Mouse (Mus musculus) CH12F3 (cell line): Measurements from ENCODE around the gene Copg1.

Experiments used
- in situ Hi-C: fragments of 300-500 bp; cut with MboI; formaldehyde crosslinking; loops from 2 replicates; pipeline ENCODE4 v1.14.3; 2020; ENCODE audit warnings: low sequenced_read_pairs

Gene Copg1

DNA sequence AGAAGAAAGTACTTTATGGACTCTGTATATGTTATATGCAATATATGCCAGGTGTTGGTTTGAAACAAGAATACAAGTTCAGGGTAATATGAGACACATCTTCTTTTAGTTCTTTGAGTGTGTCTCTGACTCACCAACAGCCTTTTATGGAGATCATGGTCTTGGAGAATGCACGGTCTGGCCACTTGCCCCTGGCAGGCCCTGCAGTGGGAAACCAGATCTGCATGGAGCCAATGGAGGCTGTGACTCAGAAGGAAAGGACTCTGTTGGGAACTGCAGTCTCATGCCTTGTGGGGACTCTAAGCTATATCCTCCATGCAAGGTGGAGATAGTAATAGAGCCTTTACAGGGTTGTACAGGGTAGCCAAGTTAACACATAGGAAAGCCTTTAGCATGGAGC lies 12.5 kb upstream of the Copg1 start:
- in situ Hi-C loops, result no loop called here

DNA sequence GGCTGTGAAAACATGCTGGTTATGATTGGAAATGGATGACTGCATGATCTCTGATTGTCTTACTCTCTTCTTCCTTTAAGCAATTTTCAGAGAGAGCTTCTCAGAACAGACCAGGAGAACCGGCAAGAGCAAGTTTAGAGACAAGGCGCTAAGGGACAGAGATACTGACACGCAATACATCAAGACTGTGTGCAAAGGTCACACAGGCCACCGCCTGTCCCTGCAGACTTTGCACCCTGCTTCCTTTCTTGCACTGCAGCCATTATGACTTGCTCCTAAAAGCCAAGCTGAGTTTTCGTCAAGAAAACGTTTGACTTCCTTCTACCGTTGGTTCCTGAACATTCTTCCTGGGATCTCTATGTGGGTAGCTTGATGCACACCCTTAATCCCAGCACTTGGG lies 12.1 kb upstream of the Copg1 start:
- in situ Hi-C loops, result no loop called here

DNA sequence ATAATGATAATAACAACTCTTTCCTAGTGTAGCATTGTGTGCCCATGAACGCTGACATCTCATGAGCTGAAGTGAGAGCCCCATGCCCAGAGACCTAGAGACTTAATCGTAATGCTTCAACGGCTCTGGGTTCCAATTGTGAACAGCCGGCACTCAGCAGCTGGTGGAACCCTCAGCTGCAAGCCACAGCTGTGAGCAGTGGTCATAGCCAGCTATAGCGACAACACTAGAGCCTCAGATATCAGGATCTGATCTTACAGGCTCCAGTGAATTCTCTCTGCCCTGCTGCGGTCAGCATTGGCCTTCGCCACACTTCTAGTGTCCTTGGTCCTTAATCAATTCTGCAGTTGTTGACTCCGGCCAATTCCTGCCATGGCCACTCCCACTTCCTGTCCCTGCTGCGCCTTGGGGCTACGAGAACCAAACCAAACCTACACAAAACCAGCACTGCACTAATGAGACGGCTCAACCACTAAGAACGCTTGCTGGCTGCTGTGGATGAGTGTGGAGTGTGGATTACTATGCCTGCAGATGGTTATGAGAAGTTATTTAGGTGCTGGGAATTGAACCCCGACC lies 11.5 kb upstream of the Copg1 start:
- in situ Hi-C loops, result no loop called here

DNA sequence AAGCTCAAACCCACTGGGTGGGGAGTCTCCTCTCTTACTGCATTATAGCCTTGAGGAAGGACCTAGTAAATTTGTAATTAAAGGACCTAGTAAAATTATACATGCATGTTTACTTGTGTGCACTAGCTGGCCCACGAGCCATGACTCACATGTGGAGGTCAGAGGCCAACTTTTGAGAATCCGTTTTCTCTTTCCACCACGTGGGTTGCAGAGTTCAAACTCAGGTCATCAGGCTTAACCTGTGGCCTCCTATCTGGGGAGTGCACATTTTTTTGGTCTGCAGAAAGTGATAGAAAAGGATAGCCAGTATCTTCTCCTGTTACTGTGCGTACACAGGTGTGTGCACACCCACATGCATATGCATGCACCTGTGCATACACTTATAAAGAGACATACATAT lies 8.6 kb upstream of the Copg1 start:
- in situ Hi-C loops, result no loop called here

DNA sequence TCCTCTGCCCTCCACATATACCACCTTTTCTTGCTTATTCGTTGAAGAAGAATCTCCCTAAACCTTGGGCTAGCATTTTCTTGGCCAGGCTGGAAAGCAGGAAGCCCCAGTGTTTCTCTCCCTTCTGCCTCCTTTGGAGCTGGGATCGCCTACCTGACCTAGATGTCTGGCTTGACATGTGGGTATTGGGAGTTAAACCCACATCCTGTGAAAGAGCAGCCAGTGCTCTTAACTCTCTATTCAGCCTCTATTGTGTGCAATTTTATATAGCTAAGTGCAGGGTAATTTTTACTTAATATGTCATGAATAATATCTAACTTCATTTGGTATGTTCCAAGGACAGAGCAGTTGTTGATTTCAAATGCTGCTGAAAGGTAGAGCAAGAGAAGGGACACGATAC lies 8.0 kb upstream of the Copg1 start:
- in situ Hi-C loops, result no loop called here

DNA sequence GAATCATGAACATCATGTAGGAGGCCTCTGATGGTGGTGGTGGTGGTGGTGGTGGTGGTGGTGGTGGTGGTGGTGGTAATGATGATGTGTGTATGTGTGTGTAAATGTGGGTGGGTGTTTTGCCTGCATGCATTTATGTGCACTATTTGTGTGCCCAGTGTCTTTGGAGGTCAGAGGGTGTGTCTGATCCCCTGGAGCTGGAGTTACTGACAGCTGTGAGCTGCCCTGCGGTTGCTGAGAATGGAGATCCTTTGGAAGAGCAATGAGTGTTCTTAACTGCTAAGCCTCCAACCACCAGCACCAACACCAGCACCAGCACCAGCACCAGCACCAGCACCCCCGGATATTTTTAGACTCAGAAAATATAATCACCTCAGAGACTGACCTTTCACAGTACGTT lies 5.4 kb upstream of the Copg1 start:
- in situ Hi-C loops, result no loop called here

DNA sequence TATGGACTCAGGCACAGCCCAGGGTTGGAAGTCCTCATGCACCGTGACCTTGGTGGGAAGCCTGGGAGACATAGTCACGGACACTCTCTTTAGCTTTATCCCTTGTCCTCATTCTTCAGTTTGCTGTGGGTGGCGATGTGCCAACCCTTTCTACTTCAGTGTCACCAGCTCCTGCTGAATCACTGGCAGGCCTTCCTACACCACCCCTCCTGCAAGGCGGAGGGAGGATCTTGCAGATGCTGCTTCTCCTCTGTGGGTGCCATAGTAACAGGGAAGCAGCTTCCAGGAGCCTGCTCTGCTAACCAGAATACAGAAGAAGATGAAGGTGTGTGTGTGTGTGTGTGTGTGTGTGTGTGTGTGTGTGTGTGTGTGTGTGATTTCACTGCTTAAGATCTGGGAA lies 4.8 kb upstream of the Copg1 start:
- in situ Hi-C loops, result no loop called here

DNA sequence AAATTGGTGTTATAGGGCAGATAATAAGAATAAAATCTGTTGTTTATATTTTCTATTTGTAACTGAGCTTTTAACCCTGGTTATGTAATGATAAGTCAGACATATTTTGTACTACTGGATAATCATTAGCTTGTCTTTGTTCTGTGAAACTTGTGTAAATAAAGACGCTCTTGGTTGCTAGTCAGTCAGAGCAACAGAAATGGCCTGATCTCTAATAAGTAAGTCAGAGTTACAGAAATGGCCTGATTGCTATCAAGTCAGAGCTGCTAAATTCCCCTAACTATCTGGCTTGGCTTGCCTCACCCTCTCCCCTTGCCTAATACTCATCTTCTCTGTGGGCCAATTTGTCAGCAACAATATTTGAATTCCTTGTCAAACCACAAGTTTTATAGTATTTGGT lies 893 bp upstream of the Copg1 start:
- in situ Hi-C loops, result no loop called here

DNA sequence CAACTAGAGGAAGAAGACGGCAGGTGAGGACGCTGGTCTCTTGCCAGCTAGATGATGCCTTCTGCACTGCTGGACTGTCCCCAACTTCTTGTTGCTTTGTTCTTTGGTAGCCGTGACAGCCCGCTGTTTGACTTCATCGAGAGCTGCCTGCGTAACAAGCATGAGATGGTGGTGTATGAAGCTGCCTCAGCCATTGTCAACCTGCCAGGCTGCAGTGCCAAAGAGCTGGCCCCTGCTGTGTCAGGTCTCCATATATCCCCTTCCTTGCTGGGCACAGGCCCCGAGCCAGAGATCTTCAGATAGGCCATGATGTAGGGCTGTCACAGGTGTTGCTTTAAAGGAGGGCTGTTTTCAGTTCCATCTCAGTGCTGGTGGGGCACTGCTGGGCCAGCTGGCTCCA lies 6.3 kb downstream of the Copg1 start:
- in situ Hi-C loops, result no loop called here

DNA sequence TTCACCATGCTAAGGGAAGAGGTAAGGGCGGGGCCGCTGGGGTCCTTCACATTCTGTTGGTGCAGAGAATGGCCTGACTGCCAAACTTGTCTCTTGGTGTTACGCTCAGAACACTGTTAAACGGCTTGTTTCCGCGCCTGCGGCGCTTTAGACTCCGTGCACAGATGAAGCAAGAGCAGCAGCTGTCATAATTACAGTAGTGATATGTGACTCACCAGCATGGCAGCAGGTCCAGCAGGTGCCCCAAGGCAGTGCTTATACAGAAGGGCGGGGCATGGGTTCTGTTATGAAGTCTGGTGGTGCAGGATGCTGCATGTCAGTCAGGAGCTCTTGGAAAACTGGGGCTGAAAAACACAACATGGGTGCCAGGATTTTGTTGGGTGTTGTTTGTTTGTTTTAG lies 10.4 kb downstream of the Copg1 start:
- in situ Hi-C loops, result no loop called here

DNA sequence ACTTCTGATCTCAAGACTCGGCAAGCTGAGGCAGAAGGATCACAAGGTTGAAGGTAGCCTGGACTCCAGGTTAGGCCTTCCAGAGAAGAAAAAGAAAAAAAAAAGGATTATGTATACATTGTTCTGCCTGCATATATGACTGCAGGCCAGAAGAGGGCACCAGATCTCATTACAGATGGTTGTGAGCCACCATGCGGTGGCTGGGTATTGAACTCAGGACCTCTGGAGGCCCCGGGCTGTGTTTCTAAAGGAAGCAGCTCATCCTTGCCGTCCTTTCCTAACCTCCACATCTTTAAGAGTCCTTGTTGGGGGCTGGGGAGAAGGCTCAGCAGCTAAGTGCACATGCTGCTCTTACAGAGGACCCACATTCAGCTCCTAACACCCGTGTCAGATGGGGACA lies 19.0 kb downstream of the Copg1 start:
- in situ Hi-C loops, result no loop called here

DNA sequence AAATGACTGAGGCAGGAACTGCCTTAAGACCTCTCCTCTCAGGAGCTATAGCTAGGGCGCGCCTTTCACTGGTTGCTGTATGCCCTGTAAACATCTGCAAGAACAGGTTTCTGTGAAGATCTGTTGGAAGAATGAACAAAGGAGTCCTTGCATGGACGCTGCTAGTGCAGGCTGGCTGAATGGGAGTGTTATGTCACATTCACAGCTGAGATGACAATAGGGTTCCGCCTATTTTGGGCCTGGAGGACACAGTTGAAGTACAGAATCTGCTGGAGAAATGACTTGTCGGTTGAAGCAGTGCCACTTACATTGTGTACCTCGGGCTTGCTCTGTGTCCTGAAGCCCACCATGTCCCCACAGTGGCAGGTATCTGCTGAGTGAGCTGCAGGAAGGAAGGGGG lies 21.6 kb downstream of the Copg1 start:
- in situ Hi-C loops, result no loop called here

DNA sequence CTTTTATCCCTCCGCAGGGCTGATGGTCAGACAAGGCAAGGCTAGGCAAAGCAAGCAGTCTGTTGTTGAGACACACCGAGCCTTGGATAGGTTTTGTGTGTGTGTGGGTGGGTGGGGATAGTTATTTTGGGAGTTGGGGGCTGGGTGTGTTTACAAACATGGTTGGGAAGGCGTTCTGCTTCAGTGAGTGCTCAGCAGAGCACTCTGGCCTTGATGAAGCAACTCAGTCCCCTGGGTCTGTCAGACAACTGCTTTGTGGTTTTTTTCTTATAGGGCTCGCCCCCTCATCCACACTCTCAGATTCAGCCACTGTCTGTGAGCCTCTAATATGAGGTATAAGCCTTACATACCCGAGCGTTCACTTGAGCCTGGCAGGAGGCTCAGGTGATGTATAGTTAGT lies 23.9 kb downstream of the Copg1 start:
- in situ Hi-C loops, result no loop called here

DNA sequence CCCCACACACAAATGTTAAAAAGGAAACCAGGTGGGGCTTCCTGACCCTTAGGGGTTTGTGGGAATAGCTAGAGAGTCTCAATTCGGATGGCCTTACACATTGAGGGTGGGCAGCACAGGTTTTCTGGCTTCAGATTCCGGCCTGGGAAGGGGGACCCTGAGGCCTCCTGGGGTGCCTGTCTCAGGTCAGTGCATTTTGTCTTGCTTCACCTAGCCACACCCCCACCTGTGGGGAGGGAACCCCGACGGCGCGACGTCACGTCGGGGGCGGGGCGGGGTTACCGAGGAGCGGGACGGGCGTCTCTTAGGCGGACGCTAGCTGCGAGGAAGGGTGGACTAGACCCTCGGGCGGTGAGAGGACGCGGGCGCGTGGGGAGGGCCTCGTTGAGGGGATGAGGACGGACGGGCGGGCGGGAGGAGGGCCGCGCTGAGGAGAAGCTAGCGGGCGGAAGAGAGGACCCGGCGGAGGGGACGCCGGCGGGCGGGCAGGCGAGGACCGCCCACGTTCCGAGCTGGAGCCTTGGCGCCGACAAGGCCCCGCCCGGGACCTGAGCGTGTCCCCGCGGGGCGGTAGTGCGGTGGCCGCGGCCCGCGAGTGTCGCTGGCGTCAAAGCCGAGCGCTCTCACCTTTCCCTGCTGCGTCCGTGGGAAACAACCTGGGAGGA lies 26.2 kb downstream of the Copg1 start, which contains the start of gene Hmces:
Hmces (plus strand) TSS at position 275 of the 665 bp plus-strand sequence.
- in situ Hi-C loops, result no loop called here

DNA sequence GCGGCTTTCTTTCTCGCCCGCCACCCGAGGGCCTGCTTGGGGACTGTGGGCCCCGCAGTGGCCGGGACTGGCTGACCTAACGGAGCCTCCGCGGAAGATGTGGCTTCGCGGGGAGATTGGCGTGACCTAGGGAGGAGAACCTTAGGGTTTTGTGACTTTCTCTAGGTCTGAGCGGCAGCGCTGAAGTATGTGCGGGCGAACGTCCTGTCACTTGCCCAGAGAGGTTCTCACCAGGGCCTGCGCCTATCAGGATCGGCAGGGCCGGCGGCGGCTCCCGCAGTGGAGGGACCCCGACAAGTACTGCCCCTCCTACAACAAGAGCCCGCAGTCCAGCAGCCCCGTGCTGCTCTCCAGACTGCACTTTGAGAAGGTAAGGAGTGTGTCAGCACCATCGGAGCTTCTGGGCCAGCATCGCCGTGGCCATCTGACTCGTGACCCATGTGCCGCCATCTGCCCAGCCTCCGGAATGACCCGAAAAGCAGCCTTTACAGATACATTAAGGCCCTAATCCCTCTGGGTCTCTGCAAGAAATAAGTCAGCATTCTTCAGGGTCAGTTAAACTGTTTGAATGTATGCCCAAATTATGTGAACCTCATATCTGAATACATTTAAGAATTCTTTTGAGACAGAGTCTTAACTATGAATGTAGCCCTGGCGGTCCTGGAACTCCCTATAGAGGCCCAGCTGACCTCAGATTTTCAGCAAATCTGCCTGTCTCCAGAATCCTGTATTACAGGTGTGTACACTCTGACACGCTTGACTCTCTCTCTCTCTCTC lies 26.9 kb downstream of the Copg1 start:
- in situ Hi-C loops, result loop anchor here (5.0 kb wide), 1 partner anchor 78 kb away; no protein-coding TSS in a partner anchor

DNA sequence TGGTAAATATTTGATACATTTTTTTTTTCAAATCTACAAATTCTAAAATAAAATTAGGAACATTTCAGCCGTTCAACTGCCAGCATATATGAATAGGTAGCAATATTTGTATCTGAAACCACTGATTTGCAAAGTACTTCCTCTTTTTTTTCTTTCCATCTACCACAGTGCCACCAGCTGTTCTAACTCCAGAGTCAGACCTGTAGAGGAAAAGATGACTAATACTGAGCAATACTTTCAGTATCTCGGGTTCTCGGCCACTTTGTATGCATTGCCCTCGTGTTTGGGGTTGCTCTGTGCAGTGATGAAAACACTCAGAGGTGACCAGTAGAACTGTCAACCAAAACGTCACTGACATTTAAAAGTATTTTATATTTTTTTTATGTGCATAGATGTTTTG lies 28.3 kb downstream of the Copg1 start:
- in situ Hi-C loops, result loop anchor here (5.0 kb wide), 1 partner anchor 76 kb away; no protein-coding TSS in a partner anchor

DNA sequence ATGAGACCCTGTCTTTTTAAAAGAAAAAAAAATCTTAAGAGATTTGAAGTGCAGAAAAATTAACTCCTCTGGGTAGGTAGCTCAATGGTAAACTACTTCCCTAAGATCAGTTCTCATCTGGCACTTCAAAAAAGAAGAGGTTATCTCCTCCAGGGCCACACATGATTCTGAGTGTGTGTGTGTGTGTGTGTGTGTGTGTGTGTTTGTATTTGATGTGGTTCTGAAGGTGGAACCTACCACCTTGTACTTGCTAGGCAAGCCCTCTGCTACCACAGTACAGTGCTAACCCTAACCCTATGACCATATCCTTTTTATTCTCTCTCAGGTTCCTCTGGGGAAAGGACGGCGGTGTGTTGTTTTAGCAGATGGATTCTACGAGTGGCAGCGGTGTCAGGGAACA lies 33.6 kb downstream of the Copg1 start:
- in situ Hi-C loops, result no loop called here

DNA sequence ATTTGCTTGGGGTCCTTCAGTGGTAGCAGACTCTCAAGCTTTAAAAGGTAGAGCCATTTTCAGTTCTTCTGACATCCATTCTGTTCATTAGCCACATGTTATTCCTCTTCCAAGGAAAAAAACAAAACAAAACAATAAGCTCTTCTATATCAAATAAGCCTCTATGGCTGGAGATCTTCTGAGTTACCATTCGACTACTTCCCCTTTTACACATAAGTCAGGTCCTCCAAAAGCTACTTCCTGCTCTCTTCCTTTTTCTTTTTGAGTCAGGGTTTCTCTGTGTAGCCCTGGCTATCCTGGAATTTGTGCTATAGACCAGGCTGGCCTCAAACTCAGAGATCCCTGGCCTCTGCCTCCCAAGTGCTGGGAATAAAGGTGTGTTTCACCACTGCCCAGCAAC lies 36.0 kb downstream of the Copg1 start:
- in situ Hi-C loops, result no loop called here

DNA sequence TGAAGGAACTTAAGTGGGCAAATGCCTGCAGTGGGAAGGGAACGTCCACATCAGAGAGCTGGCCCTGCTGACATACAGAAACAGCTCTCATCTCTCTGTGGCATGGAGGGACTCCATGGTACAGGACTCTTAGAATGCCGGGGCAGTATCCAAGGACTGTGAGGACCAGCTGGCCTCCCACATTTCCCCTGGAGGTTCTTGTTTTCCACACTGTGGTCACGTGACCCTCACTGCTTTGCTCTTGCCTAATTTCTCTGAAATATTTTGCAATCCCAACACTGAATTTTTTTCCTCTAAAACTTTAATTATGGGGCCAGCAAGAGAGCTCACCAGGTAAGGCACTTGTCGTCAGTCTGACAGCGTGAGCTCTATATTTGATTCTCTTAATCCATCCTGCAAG lies 47.4 kb downstream of the Copg1 start:
- in situ Hi-C loops, result no loop called here

DNA sequence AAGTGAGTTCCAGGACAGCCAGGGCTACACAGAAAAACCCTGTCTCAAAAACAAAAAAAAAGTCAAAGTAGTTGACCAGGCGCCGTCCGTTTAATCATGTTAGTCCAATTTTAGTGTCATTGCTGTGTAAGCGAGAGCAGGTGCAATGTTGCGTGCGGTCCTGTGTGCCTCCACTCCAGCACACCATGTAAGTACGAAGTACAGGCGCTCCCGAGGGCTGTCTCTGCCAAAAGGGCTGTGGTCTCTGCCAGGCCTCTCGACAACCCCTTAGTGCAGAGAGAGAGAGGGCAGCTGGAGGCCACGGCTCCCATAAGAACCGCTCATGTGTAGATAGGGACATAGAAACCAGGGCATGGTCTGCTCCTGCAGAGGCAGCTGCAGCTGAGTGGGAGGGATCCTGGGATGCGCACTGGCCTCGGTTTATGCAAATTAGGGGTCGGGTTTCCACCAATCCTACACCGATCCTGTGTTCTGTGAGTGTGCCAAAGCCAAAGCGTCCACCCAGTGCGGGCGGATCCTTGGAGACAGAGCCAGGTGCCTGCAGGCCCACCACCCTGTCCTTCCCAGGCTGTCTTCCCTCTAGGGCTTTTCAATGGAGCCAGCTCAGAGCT lies 49.7 kb downstream of the Copg1 start:
- in situ Hi-C loops, result no loop called here

DNA sequence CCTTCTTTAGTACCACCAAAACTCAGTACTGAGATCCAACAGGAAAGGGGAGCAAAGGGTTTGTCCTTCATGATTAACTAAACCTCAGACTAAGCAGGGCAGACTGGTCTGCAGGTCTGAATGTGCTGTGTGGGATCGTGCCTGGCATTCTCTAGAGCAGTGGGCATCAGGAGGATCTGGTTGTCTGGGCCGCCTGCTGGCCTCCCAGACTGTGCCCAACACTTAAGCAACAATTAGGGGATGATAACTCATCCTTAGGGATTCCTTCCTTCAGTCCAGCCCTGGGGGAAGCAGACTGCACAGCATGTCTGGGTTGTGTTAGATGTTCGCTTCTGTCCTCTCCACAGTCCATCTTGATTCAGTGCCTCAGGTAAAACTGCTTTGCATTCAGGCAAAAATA lies 51.3 kb downstream of the Copg1 start:
- in situ Hi-C loops, result no loop called here

DNA sequence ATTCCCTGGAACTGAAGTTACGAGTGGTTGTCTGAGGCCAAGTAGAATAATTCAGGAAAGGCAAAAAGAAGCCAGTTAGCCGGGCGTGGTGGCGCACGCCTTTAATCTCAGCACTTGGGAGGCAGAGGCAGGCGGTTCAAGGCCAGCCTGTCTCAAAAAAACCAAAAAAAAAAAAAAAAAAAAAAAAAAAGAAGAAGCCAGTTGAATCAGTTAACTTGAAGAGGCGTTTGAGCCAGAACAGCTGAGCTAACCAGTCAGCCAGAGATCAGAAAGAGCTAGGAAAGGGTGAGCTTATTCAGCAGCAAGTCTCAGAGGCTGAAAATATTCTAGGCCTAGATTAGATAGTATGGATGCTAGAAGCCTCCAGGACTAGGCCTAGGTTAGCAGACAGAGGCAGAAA lies 54.6 kb downstream of the Copg1 start:
- in situ Hi-C loops, result no loop called here
